Mouse (Mus musculus): Measurements from ENCODE around the gene Cdkn3. TPM values are rescaled to one million over a fixed set of nuclear protein-coding genes. Genes with fewer than 3 reads are reported as not detected.

The Cdkn3 gene
- polyA plus RNA-seq, 1 experiment from 2014 or later: 30.3 TPM

DNA sequence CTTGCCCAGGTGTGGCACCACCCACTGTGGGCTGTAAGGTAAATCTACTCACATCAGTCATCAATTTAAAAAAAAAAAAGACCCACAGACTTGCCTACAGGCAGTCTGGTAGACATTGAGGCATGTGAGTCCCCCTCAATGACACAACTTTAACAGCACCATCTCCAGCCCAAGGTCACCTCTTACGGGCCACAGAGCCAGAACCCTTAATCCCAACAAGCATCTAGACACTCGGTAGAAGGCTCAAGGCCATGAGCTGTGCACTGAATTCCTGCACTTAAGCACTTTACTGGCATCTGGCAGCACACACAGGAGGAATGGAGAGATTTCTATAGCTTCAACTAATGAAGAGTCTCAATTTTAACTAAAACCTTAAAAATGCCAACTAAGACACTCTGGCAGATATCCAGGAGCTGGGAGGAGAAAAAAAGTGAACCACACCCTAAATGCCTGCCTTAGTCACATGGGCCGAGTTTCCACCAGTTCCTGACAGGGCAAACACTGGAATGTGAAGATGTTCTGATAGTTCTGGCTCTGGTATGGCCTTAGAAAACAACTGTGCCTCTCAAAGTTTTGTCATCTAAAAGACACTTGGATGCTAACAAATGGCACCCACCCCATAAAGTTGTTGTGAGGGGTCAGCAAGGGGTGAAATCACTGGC lies 40.5 kb downstream of the Cdkn3 start:
- H3K27ac ChIP-seq (replicated peaks): no peak overlapping the region
- TF ChIP-seq CTCF (IDR thresholded peaks at IDR 0.05; ENCODE audit: low read depth) (no peak), EP300 (optimal IDR thresholded peaks at IDR 0.05) (no peak)
- no peak overlapping the region for H3K9ac ChIP-seq (ENCODE audit: low read length)
- H3K36me3 ChIP-seq (ENCODE audit: control insufficient read depth, insufficient read depth, low read length): no peaks in the 10 kb centered on the region
- ATAC-seq (ENCODE audit: low FRiP score, low TSS enrichment): no peak
- H3K4me3 ChIP-seq (ENCODE audit: low read depth, low read length): no peak overlapping the region
- WGBS: 58% methylated on average over 3 of the region's 3 CpGs
- H3K9me3 ChIP-seq (ENCODE audit: control insufficient read depth, low read length): no peaks in the 10 kb centered on the region
- H3K4me1 ChIP-seq (replicated peaks; ENCODE audit: control insufficient read depth, insufficient read depth): no peaks in the 10 kb centered on the region
- DNase-seq (ENCODE audit: low spot score): no peak
- H3K27me3 ChIP-seq (ENCODE audit: control insufficient read depth, insufficient read depth, low read length): no peaks in the 10 kb centered on the region
- no peak overlapping the region for H3K4me2 ChIP-seq (replicated peaks; ENCODE audit: low read depth)

DNA sequence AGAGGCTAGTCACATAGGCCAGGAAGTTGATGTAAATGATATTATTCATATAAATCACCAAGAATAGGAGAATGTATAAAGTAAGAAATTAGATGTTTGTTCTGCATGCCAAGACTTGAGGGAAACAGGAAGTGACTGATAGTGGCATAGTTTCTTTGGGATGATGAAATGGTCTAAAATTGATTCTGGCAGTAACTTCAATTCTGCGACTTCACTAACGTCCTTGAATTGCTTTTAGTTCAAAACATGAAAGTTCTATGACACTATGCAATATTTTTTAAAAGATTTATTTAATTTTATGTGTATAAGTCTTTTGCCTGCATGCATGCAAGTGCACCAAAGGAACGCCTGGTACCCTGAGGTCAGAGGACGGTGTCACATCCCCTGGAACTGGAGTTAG lies 42.9 kb downstream of the Cdkn3 start:
- Histone ChIP-seq H3K9ac (ENCODE audit: low read length) (no peak overlapping the region), H3K36me3 (ENCODE audit: control insufficient read depth, insufficient read depth, low read length) (no peaks in the 10 kb centered on the region; the same call in 1 of the 2 replicates), H3K4me3 (ENCODE audit: low read depth, low read length) (no peak overlapping the region), H3K27me3 (ENCODE audit: control insufficient read depth, insufficient read depth, low read length) (no peaks in the 10 kb centered on the region), H3K4me1 (replicated peaks; ENCODE audit: control insufficient read depth, insufficient read depth) (no peaks in the 10 kb centered on the region), H3K9me3 (ENCODE audit: control insufficient read depth, low read length) (no peaks in the 10 kb centered on the region), H3K27ac (replicated peaks) (no peak overlapping the region), H3K4me2 (replicated peaks; ENCODE audit: low read depth) (no peak overlapping the region)
- TF ChIP-seq CTCF (IDR thresholded peaks at IDR 0.05; ENCODE audit: low read depth): no peak
- TF ChIP-seq EP300 (optimal IDR thresholded peaks at IDR 0.05): no peak
- DNase-seq (ENCODE audit: low spot score) (no peak), ATAC-seq (ENCODE audit: low FRiP score, low TSS enrichment) (no peak)
- 77% methylated on average over 4 of the region's 4 CpGs for WGBS

DNA sequence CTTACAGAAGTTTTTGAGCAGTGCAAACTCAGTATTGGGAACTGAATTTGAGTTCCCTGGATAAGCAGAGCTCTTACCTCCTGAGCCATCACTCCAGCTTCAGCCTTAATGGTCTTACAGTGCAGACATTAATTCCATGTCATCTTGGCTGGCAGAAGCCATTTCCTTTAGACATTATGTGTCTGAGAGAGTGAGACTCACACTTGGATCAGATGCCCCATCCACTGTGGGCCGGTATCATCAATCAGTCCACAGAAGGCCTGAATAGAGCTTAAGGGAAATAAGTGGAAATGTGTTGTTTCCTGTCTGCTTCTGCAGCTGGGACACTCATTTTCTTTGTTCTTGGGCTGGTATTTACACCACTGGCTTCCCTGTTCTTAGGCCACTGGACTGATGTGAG lies 43.5 kb downstream of the Cdkn3 start:
- Histone ChIP-seq H3K27ac (replicated peaks) (no peak overlapping the region), H3K27me3 (ENCODE audit: control insufficient read depth, insufficient read depth, low read length) (no peaks in the 10 kb centered on the region), H3K9ac (ENCODE audit: low read length) (no peak overlapping the region), H3K4me3 (ENCODE audit: low read depth, low read length) (no peak overlapping the region), H3K9me3 (ENCODE audit: control insufficient read depth, low read length) (no peaks in the 10 kb centered on the region), H3K4me2 (replicated peaks; ENCODE audit: low read depth) (no peak overlapping the region), H3K4me1 (replicated peaks; ENCODE audit: control insufficient read depth, insufficient read depth) (no peaks in the 10 kb centered on the region), H3K36me3 (ENCODE audit: control insufficient read depth, insufficient read depth, low read length) (no peaks in the 10 kb centered on the region; the same call in 1 of the 2 replicates)
- DNase-seq (ENCODE audit: low spot score) (no peak), ATAC-seq (ENCODE audit: low FRiP score, low TSS enrichment) (no peak)
- WGBS: 92% methylated on average over 1 of the region's 1 CpGs
- no peak for TF ChIP-seq EP300 (optimal IDR thresholded peaks at IDR 0.05)
- TF ChIP-seq CTCF (IDR thresholded peaks at IDR 0.05; ENCODE audit: low read depth): no peak

DNA sequence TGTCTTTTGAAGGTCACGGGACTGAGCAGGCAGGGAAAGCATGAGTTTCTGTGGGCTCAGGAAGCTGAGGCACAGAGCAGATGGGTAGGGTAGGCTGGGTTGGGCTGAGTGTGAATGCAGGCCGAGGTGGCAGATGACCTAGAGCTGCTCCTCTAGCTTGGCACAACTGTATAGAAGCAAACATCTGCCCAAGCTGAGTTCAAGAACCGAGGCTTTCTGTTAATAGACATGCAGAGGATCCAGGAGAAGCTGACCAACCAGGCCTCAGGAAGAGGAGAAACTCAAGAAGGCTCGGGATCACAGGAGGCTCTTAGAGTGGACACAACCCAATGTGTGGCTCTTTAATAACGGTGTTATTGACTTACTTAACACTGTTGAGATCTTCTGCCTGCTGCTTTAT lies 45.8 kb downstream of the Cdkn3 start:
- H3K4me3 ChIP-seq (ENCODE audit: low read depth, low read length): no peak overlapping the region
- H3K9ac ChIP-seq (ENCODE audit: low read length): no peak overlapping the region
- no peaks in the 10 kb centered on the region for H3K27me3 ChIP-seq (ENCODE audit: control insufficient read depth, insufficient read depth, low read length)
- ATAC-seq (ENCODE audit: low FRiP score, low TSS enrichment) (no peak), DNase-seq (ENCODE audit: low spot score) (no peak)
- H3K9me3 ChIP-seq (ENCODE audit: control insufficient read depth, low read length): no peaks in the 10 kb centered on the region
- TF ChIP-seq CTCF (IDR thresholded peaks at IDR 0.05; ENCODE audit: low read depth) (no peak), EP300 (optimal IDR thresholded peaks at IDR 0.05) (no peak)
- H3K4me1 ChIP-seq (replicated peaks; ENCODE audit: control insufficient read depth, insufficient read depth): no peaks in the 10 kb centered on the region
- no peak overlapping the region for H3K4me2 ChIP-seq (replicated peaks; ENCODE audit: low read depth)
- no peak overlapping the region for H3K27ac ChIP-seq (replicated peaks)
- H3K36me3 ChIP-seq (ENCODE audit: control insufficient read depth, insufficient read depth, low read length): peaks cover 3% of the 10 kb centered on the region; the same call in 1 of the 2 replicates
- 69% methylated on average over 5 of the region's 5 CpGs for WGBS

DNA sequence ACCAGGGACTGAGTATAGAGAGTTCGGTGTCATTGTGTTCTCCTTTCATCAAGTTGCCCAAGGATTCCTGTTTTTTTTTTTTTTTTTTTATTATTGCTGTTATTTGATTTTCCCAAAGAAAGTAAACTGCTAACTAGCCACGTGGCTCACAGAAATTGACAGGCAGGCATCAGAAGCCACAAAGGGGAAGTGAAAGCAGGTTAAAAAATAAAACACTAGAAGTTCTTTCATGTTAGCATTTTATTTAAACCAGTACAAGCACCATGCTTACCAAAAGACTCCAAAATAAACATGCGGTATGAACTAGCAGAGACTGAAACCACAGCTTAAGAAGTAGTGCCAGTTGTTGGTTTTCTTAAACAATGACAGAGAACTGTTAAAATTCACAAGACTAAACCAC lies 47.6 kb downstream of the Cdkn3 start:
- no peak overlapping the region for H3K4me2 ChIP-seq (replicated peaks; ENCODE audit: low read depth)
- H3K27me3 ChIP-seq (ENCODE audit: control insufficient read depth, insufficient read depth, low read length): no peaks in the 10 kb centered on the region
- peaks cover 3% of the 10 kb centered on the region; the same call in 1 of the 2 replicates for H3K36me3 ChIP-seq (ENCODE audit: control insufficient read depth, insufficient read depth, low read length)
- H3K4me3 ChIP-seq (ENCODE audit: low read depth, low read length): no peak overlapping the region
- no peaks in the 10 kb centered on the region for H3K9me3 ChIP-seq (ENCODE audit: control insufficient read depth, low read length)
- no peak overlapping the region for H3K27ac ChIP-seq (replicated peaks)
- DNase-seq (ENCODE audit: low spot score) (no peak), ATAC-seq (ENCODE audit: low FRiP score, low TSS enrichment) (no peak)
- no peaks in the 10 kb centered on the region for H3K4me1 ChIP-seq (replicated peaks; ENCODE audit: control insufficient read depth, insufficient read depth)
- no peak for TF ChIP-seq EP300 (optimal IDR thresholded peaks at IDR 0.05)
- TF ChIP-seq CTCF (IDR thresholded peaks at IDR 0.05; ENCODE audit: low read depth): no peak
- WGBS: 64% methylated on average over 3 of the region's 3 CpGs
- H3K9ac ChIP-seq (ENCODE audit: low read length): no peak overlapping the region

DNA sequence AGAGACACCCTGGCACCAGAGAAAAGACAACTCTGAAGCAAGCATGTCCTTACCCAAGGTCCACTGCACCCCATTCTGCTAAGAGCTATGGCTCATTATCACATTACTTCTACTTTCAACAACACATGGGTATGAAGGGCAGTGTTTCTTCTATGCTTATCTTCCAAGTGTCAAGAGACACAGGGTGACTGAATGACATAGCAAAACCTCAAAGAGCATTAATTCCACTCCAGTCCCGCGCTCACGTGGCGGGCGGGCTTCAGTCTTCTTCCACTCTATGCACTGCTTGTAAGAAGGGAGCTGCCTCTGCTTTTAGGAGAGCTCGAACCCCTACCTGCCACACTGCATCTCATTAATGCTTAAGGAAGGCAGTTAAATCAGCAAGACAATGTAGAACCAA lies 55.3 kb downstream of the Cdkn3 start:
- Histone ChIP-seq H3K4me2 (replicated peaks; ENCODE audit: low read depth) (no peak overlapping the region), H3K9ac (ENCODE audit: low read length) (no peak overlapping the region), H3K9me3 (ENCODE audit: control insufficient read depth, low read length) (no peaks in the 10 kb centered on the region), H3K27me3 (ENCODE audit: control insufficient read depth, insufficient read depth, low read length) (no peaks in the 10 kb centered on the region), H3K4me3 (ENCODE audit: low read depth, low read length) (no peak overlapping the region), H3K36me3 (ENCODE audit: control insufficient read depth, insufficient read depth, low read length) (peaks cover 8% of the 10 kb centered on the region; the same call in 1 of the 2 replicates), H3K4me1 (replicated peaks; ENCODE audit: control insufficient read depth, insufficient read depth) (no peaks in the 10 kb centered on the region), H3K27ac (replicated peaks) (no peak overlapping the region)
- DNase-seq (ENCODE audit: low spot score) (no peak), ATAC-seq (ENCODE audit: low FRiP score, low TSS enrichment) (no peak)
- WGBS: 92% methylated on average over 6 of the region's 6 CpGs
- TF ChIP-seq EP300 (optimal IDR thresholded peaks at IDR 0.05) (no peak), CTCF (IDR thresholded peaks at IDR 0.05; ENCODE audit: low read depth) (no peak)
